Mouse (Mus musculus): ENCODE measurements around the gene Adgra1. TPM values are rescaled to one million over a fixed set of nuclear protein-coding genes. Genes with fewer than 3 reads are reported as not detected.

Gene Adgra1
- polyA plus RNA-seq, 1 experiment, result not detected

GRCm38 (mm10) chr7:139811706-139812105 is 22.3 kb upstream of the Adgra1 start:
- Histone ChIP-seq H3K36me3 (ENCODE audit: control insufficient read depth) (no peaks in the 10 kb centered on the region), H3K9me3 (ENCODE audit: control insufficient read depth, low read length) (peaks cover 19% of the 10 kb centered on the region), H3K4me1 (ENCODE audit: control insufficient read depth) (no peaks in the 10 kb centered on the region), H3K27me3 (ENCODE audit: control insufficient read depth) (no peaks in the 10 kb centered on the region), H3K4me3 (replicated peaks) (no peak overlapping the region)
- TF ChIP-seq TAL1 (IDR thresholded peaks at IDR 0.05; ENCODE audit: low read length), result no peak
- no peak for TF ChIP-seq GATA1 (IDR thresholded peaks at IDR 0.05; ENCODE audit: low read length)

GRCm38 (mm10) chr7:139813577-139814207 is 20.3 kb upstream of the Adgra1 start:
- H3K27me3 ChIP-seq (ENCODE audit: control insufficient read depth), result no peaks in the 10 kb centered on the region
- no peaks in the 10 kb centered on the region for H3K36me3 ChIP-seq (ENCODE audit: control insufficient read depth)
- H3K4me3 ChIP-seq (replicated peaks), result no peak overlapping the region
- peaks cover 19% of the 10 kb centered on the region for H3K9me3 ChIP-seq (ENCODE audit: control insufficient read depth, low read length)
- TF ChIP-seq GATA1 (IDR thresholded peaks at IDR 0.05; ENCODE audit: low read length), result no peak
- no peak for TF ChIP-seq TAL1 (IDR thresholded peaks at IDR 0.05; ENCODE audit: low read length)
- no peaks in the 10 kb centered on the region for H3K4me1 ChIP-seq (ENCODE audit: control insufficient read depth)

GRCm38 (mm10) chr7:139822301-139823010 is 11.5 kb upstream of the Adgra1 start:
- H3K27me3 ChIP-seq (ENCODE audit: control insufficient read depth), result no peaks in the 10 kb centered on the region
- no peaks in the 10 kb centered on the region for H3K4me1 ChIP-seq (ENCODE audit: control insufficient read depth)
- TF ChIP-seq TAL1 (IDR thresholded peaks at IDR 0.05; ENCODE audit: low read length) (no peak), GATA1 (IDR thresholded peaks at IDR 0.05; ENCODE audit: low read length) (no peak)
- no peaks in the 10 kb centered on the region for H3K9me3 ChIP-seq (ENCODE audit: control insufficient read depth, low read length)
- no peak overlapping the region for H3K4me3 ChIP-seq (replicated peaks)
- no peaks in the 10 kb centered on the region for H3K36me3 ChIP-seq (ENCODE audit: control insufficient read depth)

- Histone ChIP-seq H3K4me1 (ENCODE audit: control insufficient read depth) (no peaks in the 10 kb centered on the region), H3K9me3 (ENCODE audit: control insufficient read depth, low read length) (no peaks in the 10 kb centered on the region), H3K27me3 (ENCODE audit: control insufficient read depth) (no peaks in the 10 kb centered on the region), H3K36me3 (ENCODE audit: control insufficient read depth) (no peaks in the 10 kb centered on the region), H3K4me3 (replicated peaks) (no peak overlapping the region)
- TF ChIP-seq GATA1 (IDR thresholded peaks at IDR 0.05; ENCODE audit: low read length), result no peak
- TF ChIP-seq TAL1 (IDR thresholded peaks at IDR 0.05; ENCODE audit: low read length), result no peak
Measured at GRCm38 (mm10) chr7:139827687-139828086, 6.3 kb upstream of the Adgra1 start.

GRCm38 (mm10) chr7:139833532-139833931 is 442 bp upstream of the Adgra1 start:
- Histone ChIP-seq H3K9me3 (ENCODE audit: control insufficient read depth, low read length) (no peaks in the 10 kb centered on the region), H3K36me3 (ENCODE audit: control insufficient read depth) (no peaks in the 10 kb centered on the region), H3K4me1 (ENCODE audit: control insufficient read depth) (no peaks in the 10 kb centered on the region), H3K27me3 (ENCODE audit: control insufficient read depth) (peaks cover 20% of the 10 kb centered on the region), H3K4me3 (replicated peaks) (no peak overlapping the region)
- no peak for TF ChIP-seq TAL1 (IDR thresholded peaks at IDR 0.05; ENCODE audit: low read length)

- no peaks in the 10 kb centered on the region for H3K9me3 ChIP-seq (ENCODE audit: control insufficient read depth, low read length)
- H3K4me1 ChIP-seq (ENCODE audit: control insufficient read depth), result no peaks in the 10 kb centered on the region
- no peak overlapping the region for H3K4me3 ChIP-seq (replicated peaks)
- TF ChIP-seq TAL1 (IDR thresholded peaks at IDR 0.05; ENCODE audit: low read length) (no peak), GATA1 (IDR thresholded peaks at IDR 0.05; ENCODE audit: low read length) (no peak)
- H3K27me3 ChIP-seq (ENCODE audit: control insufficient read depth), result peaks cover 20% of the 10 kb centered on the region
- H3K36me3 ChIP-seq (ENCODE audit: control insufficient read depth), result no peaks in the 10 kb centered on the region
Measured at GRCm38 (mm10) chr7:139835140-139836131, 1.5 kb downstream of the Adgra1 start.

GRCm38 (mm10) chr7:139840443-139841168 is 6.6 kb downstream of the Adgra1 start:
- Histone ChIP-seq H3K4me3 (replicated peaks) (no peak overlapping the region), H3K4me1 (ENCODE audit: control insufficient read depth) (no peaks in the 10 kb centered on the region), H3K27me3 (ENCODE audit: control insufficient read depth) (no peaks in the 10 kb centered on the region), H3K9me3 (ENCODE audit: control insufficient read depth, low read length) (no peaks in the 10 kb centered on the region), H3K36me3 (ENCODE audit: control insufficient read depth) (no peaks in the 10 kb centered on the region)
- TF ChIP-seq TAL1 (IDR thresholded peaks at IDR 0.05; ENCODE audit: low read length) (no peak), GATA1 (IDR thresholded peaks at IDR 0.05; ENCODE audit: low read length) (no peak)

GRCm38 (mm10) chr7:139842397-139842796 is 8.4 kb downstream of the Adgra1 start:
- TF ChIP-seq TAL1 (IDR thresholded peaks at IDR 0.05; ENCODE audit: low read length), result no peak
- TF ChIP-seq GATA1 (IDR thresholded peaks at IDR 0.05; ENCODE audit: low read length), result no peak
- Histone ChIP-seq H3K27me3 (ENCODE audit: control insufficient read depth) (no peaks in the 10 kb centered on the region), H3K9me3 (ENCODE audit: control insufficient read depth, low read length) (no peaks in the 10 kb centered on the region), H3K36me3 (ENCODE audit: control insufficient read depth) (no peaks in the 10 kb centered on the region), H3K4me1 (ENCODE audit: control insufficient read depth) (no peaks in the 10 kb centered on the region), H3K4me3 (replicated peaks) (no peak overlapping the region)

All from erythroblast, embryonic 14.5 days (primary cell).